Mouse (Mus musculus) lung, embryonic 15.5 days (tissue): Measurements from ENCODE around the gene Zfp87. TPM values are rescaled to one million over a fixed set of nuclear protein-coding genes. Genes with fewer than 3 reads are reported as not detected.

Source experiments
- ATAC-seq: fragments of 200-750 bp; cut with Nextera tagmentation; 2 replicates; pipeline ENCODE4 v1.8.0; 2017; ENCODE audit warnings: moderate number of reproducible peaks, borderline replicate concordance; ENCODE audit not compliant: low FRiP score, low TSS enrichment; ENCODE audit errors: extremely low read depth
- H3K27ac ChIP-seq: fragments of 300-500 bp; sonication (generic); 2 replicates; pipeline ENCODE4 v1.5.1; 2015; ENCODE audit warnings: moderate library complexity, mild to moderate bottlenecking, inconsistent platforms
- H3K27me3 ChIP-seq: fragments of 300-500 bp; sonication (generic); 2 replicates; pipeline ENCODE4 v1.6.1; 2015; ENCODE audit warnings: inconsistent platforms
- H3K36me3 ChIP-seq: fragments of 300-500 bp; sonication (generic); 2 replicates; pipeline ENCODE4 v1.6.1; 2015; ENCODE audit warnings: inconsistent platforms
- H3K4me1 ChIP-seq: fragments of 300-500 bp; sonication (generic); 2 replicates; pipeline ENCODE4 v1.6.1; 2015; ENCODE audit warnings: inconsistent platforms
- H3K4me2 ChIP-seq: fragments of 300-500 bp; sonication (generic); 2 replicates; pipeline ENCODE4 v1.6.1; 2015; ENCODE audit warnings: inconsistent platforms, mild to moderate bottlenecking, moderate library complexity
- H3K4me3 ChIP-seq: fragments of 300-500 bp; sonication (generic); 2 replicates; pipeline ENCODE4 v1.5.1; 2015; ENCODE audit warnings: mild to moderate bottlenecking, inconsistent platforms
- H3K9ac ChIP-seq: fragments of 300-500 bp; sonication (generic); 2 replicates; pipeline ENCODE4 v1.6.1; 2015; ENCODE audit warnings: inconsistent platforms
- H3K9me3 ChIP-seq: fragments of 300-500 bp; sonication (generic); 2 replicates; pipeline ENCODE4 v1.6.1; 2016; ENCODE audit warnings: inconsistent platforms
- WGBS: fragments of 180-500 bp; shearing (Covaris S2); methylation state at CpG from one replicate; pipeline ENCODE4 v1.1.7; 2015; 5-methylcytosine and 5-hydroxymethylcytosine counted together
- polyA plus RNA-seq: library from polyadenylated mRNA; unstranded; fragments of >200 nt; fragmentation: Nextera tagmentation; extraction: Ambion mirVana; gene quantifications from 2 replicates; pipeline ENCODE4 v1.2.1, GENCODE M21; 2015

Zfp87 gene
- polyA plus RNA-seq, 1 experiment from 2014 or later = 22.3 TPM

DNA sequence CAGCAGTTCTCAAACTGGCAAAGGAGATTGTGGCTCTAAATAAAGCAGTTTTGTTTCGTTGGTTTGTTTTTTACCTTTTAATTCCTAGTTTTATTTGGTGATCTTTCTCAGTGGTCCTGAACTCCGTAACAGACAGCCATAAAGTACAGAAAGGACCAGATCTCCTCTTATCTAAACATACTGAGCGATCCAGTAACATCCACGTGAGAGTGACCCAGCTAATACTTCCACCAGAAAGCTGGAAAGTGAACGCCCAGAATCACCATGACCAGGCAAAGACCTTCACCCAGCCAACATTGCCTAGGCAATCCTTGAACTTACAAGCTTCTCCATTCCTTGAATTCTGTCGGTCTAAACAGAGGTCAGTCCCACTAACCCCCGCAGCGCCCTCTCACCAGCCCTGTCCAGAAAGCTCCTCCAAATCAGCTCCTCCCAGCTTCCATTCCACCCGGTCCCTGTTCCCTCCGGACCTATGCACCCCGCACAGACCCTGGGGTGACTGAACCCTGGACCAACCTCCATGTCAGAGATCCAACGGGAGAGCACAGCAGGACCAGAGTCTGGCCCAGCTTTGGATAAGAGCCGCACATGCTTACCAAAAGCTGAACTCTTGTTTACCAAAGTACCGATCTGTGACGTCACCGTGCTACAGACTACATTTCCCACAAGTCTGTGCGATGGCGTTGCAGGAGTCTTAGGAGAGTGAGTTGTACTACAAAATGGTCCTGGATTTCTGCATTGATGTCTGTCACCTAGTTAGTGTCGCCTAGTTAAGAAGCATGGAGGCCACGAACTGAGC lies 42.2 kb downstream of the Zfp87 start, which contains the start of gene Zfp874b:
Zfp874b (minus strand) TSS at position 634 of the 799 bp plus-strand sequence.
- Histone ChIP-seq H3K36me3 (0 out of 2 replicates have a peak, but pooled peaks cover 7% of the 10 kb centered on the region), H3K9ac (peak within 1 kb of the TSS; percentile 64), H3K4me3 (peak within 1 kb of the TSS; percentile 69), H3K27ac (peak within 1 kb of the TSS; percentile 60; the same call in 1 of the 2 replicates), H3K27me3 (no peaks in the 10 kb centered on the region), H3K4me1 (0 out of 2 replicates have a peak, but pooled peaks cover 4% of the 10 kb centered on the region), H3K9me3 (no peaks in the 10 kb centered on the region), H3K4me2 (peak within 1 kb of the TSS; percentile 74)
- peak; percentile 97 for ATAC-seq
- WGBS = 2% methylated on average over 20 of the region's 20 CpGs

DNA sequence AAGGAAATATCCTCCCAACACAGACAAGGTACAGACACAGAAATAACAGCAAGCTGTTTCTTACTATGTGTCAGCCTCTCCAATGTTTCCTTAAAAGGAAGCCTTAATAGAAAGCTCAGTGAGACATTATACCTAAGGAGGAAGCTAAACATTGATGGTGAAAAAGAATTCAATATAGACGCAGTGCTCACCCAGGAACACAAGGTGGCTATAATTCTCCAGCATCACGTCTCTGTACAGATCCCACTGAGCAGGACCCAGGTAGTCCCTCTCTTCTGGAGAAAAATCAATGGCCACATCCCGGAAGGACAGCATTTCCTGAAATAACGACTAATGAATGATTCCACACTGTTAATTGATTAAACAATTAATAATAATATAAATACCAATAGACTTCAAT lies 44.4 kb downstream of the Zfp87 start:
- H3K36me3 ChIP-seq = no peaks in the 10 kb centered on the region
- no peaks in the 10 kb centered on the region for H3K9me3 ChIP-seq
- no peaks in the 10 kb centered on the region for H3K27me3 ChIP-seq
- no peak overlapping the region for H3K27ac ChIP-seq
- WGBS = 59% methylated on average over 4 of the region's 4 CpGs
- no peak overlapping the region for H3K9ac ChIP-seq
- ATAC-seq = no peak
- H3K4me1 ChIP-seq = 0 out of 2 replicates have a peak, but pooled peaks cover 4% of the 10 kb centered on the region
- H3K4me3 ChIP-seq = no peak overlapping the region
- no peak overlapping the region for H3K4me2 ChIP-seq

DNA sequence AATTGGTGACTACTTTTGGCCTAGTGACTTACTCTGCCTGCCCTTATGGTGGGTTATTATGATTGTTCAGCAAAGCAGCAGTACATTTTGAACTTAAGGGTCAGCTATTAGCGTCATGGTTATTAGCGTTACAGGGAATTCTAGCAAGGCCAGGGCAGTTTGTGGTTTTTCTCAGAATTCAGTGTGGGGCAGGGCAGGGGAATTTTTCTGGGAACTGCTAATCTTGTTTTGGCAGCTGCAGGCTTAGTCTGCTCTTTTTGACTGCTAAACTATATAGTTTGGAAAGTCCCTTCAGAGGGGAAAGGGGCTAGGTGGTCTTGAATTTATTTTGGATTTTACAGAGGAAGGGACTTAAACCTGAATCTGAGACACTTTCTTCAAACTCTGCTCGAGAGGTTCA lies 56.7 kb downstream of the Zfp87 start:
- 91% methylated on average over 3 of the region's 3 CpGs for WGBS
- Histone ChIP-seq H3K4me1 (no peaks in the 10 kb centered on the region), H3K4me3 (no peak overlapping the region), H3K36me3 (peaks cover 21% of the 10 kb centered on the region), H3K27me3 (no peaks in the 10 kb centered on the region), H3K9ac (no peak overlapping the region), H3K4me2 (no peak overlapping the region), H3K9me3 (no peaks in the 10 kb centered on the region), H3K27ac (no peak overlapping the region)
- ATAC-seq = no peak

Other genes starting within 250 kb of the Zfp87 start
- 1.5 TPM in 2 replicates for gene Zfp458, start 247.7 kb downstream of the Zfp87 start, polyA plus RNA-seq
- gene Zfp457, start 219.7 kb downstream of the Zfp87 start, polyA plus RNA-seq = 0.21 and 0.92 TPM in 2 replicates
- 2.7 and 2.8 TPM in 2 replicates for gene Zfp595, start 193.6 kb downstream of the Zfp87 start, polyA plus RNA-seq
- gene Gm28044, start 165.6 kb downstream of the Zfp87 start, polyA plus RNA-seq = 0.64 TPM in 1 of 2 replicates, not detected in the other
- gene Zfp953, start 165.6 kb downstream of the Zfp87 start, polyA plus RNA-seq = 0.93 and 1.1 TPM in 2 replicates
- gene Gm28041, start 150.4 kb downstream of the Zfp87 start, polyA plus RNA-seq = 0.46 and 0.48 TPM in 2 replicates
- 1.8 and 1.9 TPM in 2 replicates for gene Zfp456, start 150.4 kb downstream of the Zfp87 start, polyA plus RNA-seq
- 6.8 and 7.7 TPM in 2 replicates for gene Zfp429, start 126.4 kb downstream of the Zfp87 start, polyA plus RNA-seq
- 1.1 and 1.7 TPM in 2 replicates for gene Zfp459, start 104.8 kb downstream of the Zfp87 start, polyA plus RNA-seq
- gene Zfp874a, start 74.6 kb downstream of the Zfp87 start, polyA plus RNA-seq = 9.6 TPM in 2 replicates
- 2.1 and 3.8 TPM in 2 replicates for gene Zfp874b, start 41.9 kb downstream of the Zfp87 start, polyA plus RNA-seq
- gene Zfp58, start 25.6 kb downstream of the Zfp87 start, polyA plus RNA-seq = 12.9 and 14.1 TPM in 2 replicates
- gene Gm26965, start within 50 bp of the Zfp87 start, polyA plus RNA-seq = not detected in 2 replicates
- 14.5 and 14.7 TPM in 2 replicates for gene Zfp748, start 27.7 kb upstream of the Zfp87 start, polyA plus RNA-seq
- gene Zfp729b, start 83.5 kb upstream of the Zfp87 start, polyA plus RNA-seq = 3.5 and 4.4 TPM in 2 replicates
- not detected in 2 replicates for gene Gm49345, start 111.6 kb upstream of the Zfp87 start, polyA plus RNA-seq
- 2.4 and 2.7 TPM in 2 replicates for gene Zfp729a, start 111.6 kb upstream of the Zfp87 start, polyA plus RNA-seq
- gene Zfp738, start 160.9 kb upstream of the Zfp87 start, polyA plus RNA-seq = 11.0 and 12.1 TPM in 2 replicates
- gene Zfp65, start 203.0 kb upstream of the Zfp87 start, polyA plus RNA-seq = 6.1 and 6.6 TPM in 2 replicates
- gene Zfp85, start 229.1 kb upstream of the Zfp87 start, polyA plus RNA-seq = 5.6 and 6.4 TPM in 2 replicates